Mouse (Mus musculus): ENCODE results near the gene Nolc1.

- no peak for TF ChIP-seq CTCF (IDR thresholded peaks at IDR 0.05)
- TF ChIP-seq POLR2A (IDR thresholded peaks at IDR 0.05; ENCODE audit: insufficient read depth, low read depth, low read length), result no peak
- no peak for TF ChIP-seq EP300 (IDR thresholded peaks at IDR 0.05; ENCODE audit: insufficient read depth, low read depth, low read length)
These were observed 16.0 kb downstream of the Nolc1 start for GRCm38 (mm10) chr19:46091641-46092040.
